Mouse (Mus musculus) left cerebral cortex, adult 18-20 months (tissue): Measurements from ENCODE around the gene Fadd. TPM values are rescaled to one million over a fixed set of nuclear protein-coding genes. Genes with fewer than 3 reads are reported as not detected.
A peak's percentile ranks its signal among the peaks of the same experiment; 100 is the strongest.

Experiments
- DNase-seq, 2 experiments: peaks; one replicate each; pipeline ENCODE4 v3.0.0; 2021 to 2022; ENCODE audit warnings: low spot score in 2 of 2, mixed read lengths in 1 of 2
- long read RNA-seq, 2 experiments: library from polyadenylated mRNA; stranded (forward); transcript quantifications; one replicate each; pipeline ENCODE4 v2.0.0; 2021
- total RNA-seq, 2 experiments: library from RNA; stranded (reverse); gene quantifications; 2 replicates each; pipeline ENCODE4 v1.2.3; 2021

The Fadd gene
- total RNA-seq = 1 to 10 TPM; 2.2 to 2.3 TPM
- long read RNA-seq, experiment 1, partial matches to known transcripts = 0 of 3 reads
- long read RNA-seq, experiment 1, other reads (novel, unspliced or antisense) = 1 of 3 reads
- long read RNA-seq, experiment 2, partial matches to known transcripts = 0 of 3 reads
- long read RNA-seq, experiment 2, other reads (novel, unspliced or antisense) = 0 of 3 reads

DNA sequence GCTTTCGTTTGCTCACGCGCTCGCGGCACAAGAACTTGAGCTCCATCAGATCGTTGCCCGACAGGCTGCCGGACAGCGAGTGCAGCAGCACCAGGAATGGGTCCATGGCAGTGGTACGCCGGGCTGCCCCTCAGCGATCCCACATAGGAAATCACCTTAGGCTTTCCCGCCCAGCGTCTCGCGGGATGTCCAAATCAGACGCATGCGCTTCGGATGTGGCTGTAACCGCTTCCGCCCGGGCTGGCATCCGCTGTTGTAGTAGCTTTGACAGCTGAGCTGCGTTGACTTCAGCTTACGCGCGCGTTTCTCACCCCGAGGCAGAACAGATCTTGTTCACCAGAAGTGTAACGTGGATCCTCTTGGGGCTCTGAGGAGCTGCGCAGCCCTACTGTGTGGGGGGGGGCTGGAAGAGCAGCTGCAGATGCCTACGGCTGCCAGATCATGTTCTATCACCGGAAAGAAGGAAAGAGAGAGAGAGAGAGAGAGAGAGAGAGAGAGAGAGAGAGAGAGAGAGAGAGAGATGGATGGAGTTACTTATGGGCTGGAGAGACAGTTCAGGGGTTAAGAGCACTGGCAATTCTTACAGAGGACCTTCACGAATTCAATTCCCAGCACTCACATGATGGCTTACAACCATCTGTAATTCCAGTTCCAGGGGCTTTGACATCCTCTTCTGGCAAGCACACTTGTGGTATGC, at the start of gene Fadd:
Fadd (minus strand) TSS at position 180 of the 697 bp plus-strand sequence.
- peak; percentile 92 to 94 for DNase-seq

GRCm38 (mm10) chr7:144630622-144631021, 48.4 kb upstream of the Fadd start:
- DNase-seq = no peak

GRCm38 (mm10) chr7:144628334-144628915, 46.2 kb upstream of the Fadd start:
- DNase-seq = no peak

DNA sequence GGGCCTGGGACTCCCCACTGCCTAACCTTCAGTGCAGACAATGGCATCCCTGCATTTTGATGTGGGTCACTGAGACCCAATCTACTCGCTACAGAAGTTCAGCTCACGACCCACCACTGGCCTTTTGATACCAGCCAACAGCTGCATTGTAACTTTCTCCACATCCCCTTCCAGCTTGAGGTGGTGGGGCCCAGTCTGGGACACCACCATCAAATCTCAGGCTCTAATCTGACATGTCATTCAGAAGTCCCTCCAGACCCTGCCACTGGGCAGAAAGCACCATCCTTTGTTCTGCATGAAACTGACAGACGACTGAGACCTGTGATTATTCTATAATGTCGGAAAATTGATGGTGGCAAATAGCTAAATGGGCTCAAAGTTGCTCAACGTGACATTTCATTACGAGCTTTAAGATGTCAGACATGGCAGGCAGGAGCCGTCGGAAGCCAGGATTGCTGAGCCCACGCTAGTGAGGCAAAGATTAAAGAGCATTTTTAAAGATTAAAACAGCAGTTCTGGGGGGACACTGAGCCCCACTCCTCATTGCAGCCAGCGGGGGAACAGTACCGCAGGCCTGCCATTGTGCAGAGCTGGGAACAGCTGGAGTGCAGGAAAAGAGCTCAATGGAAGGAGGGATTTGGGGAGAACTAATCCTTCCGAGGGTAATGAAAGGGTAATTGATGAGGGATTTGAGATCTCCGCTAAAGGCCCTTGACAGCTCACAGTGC, 45.5 kb upstream of the Fadd start:
- no peak for DNase-seq

- DNase-seq = no peak
Measured at GRCm38 (mm10) chr7:144626042-144626441, 43.8 kb upstream of the Fadd start.

GRCm38 (mm10) chr7:144620721-144621681, 38.7 kb upstream of the Fadd start:
- DNase-seq = peak; percentile 12 to 32

DNA sequence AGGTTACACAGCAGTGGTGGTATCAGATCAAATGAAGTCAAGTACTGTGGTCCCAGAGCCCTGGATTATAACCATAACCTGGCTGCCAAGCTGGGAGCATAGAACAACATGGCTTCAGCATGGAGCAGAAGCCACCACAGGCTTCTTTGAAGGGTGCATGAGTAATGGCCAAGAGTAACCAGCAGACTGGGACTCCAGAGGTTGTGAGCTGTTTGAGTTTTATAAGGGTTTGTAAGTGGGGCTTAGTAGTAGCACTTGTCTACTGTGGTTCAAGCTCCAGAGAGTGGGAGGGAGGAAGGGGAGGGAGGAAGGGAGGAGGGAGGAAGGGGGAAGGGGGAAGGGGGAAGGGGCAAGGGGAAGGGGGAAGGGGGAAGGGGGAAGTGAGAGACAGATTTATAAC, 38.1 kb upstream of the Fadd start:
- DNase-seq = no peak

GRCm38 (mm10) chr7:144615343-144615742, 33.1 kb upstream of the Fadd start:
- no peak for DNase-seq

GRCm38 (mm10) chr7:144612829-144613228, 30.6 kb upstream of the Fadd start:
- DNase-seq = no peak

DNA sequence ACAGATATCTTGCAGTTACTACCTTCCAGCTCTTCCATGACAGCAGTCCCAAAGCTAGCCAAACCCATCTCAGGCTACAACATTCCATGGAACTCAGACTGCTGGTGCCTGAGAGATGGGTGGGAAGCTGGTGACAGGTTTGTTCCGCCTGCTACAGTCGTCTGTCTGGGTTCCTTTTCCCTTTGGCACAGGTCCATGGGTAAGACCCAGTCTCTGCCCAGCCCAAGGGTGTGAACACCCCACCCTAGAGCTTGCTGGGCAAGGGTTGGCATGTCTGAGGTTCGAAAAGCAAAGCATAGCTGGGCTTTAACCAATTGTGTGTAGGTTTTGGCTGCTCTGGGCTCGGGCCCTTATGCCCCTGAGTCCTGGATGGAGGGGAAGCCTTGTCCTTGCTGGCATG, 30.1 kb upstream of the Fadd start:
- DNase-seq = no peak

GRCm38 (mm10) chr7:144611595-144611994, 29.3 kb upstream of the Fadd start:
- DNase-seq = no peak

- no peak for DNase-seq
Measured at GRCm38 (mm10) chr7:144609568-144609967, 27.3 kb upstream of the Fadd start.

DNA sequence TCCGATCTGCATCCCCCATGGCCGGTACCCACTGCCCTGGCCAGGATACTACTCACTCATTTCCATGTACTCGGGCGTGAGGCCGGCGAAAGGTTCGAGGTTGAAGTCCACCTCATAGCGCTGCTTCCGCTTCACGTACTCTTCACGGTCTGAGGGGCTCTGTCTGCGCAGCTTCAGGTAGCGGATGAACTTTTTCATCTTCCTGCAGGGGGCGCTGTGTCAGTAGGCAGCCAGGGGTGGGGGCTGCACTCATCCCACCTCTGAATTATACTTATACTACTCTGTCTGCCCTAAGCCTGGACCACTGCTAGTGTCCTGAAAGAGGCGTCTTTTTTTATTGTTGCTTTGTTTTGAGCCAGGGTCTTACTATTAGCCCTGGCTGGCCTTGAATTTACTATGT, 25.6 kb upstream of the Fadd start:
- DNase-seq = no peak

DNA sequence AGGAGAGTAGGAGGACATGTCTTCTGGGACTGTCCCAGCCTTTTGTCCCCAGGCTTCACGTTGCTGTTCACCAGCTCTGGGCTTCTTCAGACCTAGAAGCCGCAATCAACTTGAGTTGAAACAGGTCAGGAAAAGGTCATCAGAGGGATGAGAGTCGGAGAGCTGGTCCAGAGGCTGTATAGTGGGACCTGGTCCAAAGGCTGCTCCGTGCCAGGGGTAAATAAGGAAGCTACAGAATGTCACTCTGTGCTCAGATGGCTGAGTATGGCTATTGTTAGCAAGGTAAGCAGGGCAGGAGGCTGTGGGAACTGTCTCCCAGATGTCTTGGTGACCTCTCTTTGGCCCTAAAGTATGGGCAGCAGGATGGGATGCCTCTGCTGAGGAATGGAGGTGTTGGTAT, 22.5 kb upstream of the Fadd start:
- no peak for DNase-seq

DNA sequence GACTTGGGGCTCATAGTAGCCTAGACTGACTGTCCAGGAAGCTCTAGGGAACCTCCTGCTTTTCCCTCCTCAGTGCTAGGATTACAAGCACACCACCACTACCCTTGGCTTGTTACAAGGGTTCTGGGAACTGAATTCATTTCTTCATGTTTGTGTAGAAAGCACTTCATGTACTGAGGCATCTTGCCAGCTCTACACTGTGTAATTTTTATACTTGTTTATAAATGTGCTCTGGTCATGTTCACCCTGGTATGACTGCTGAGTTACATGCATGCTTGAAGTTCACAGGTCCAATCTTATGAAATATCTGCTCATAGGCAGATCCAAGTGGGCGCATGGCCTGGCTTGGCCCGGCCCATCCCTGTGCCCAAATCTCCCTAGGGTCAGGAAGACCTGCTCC, 22.0 kb upstream of the Fadd start:
- DNase-seq = no peak

- DNase-seq = no peak
Measured at GRCm38 (mm10) chr7:144600333-144600900, 18.2 kb upstream of the Fadd start.

GRCm38 (mm10) chr7:144589508-144589907, 7.2 kb upstream of the Fadd start:
- DNase-seq = no peak

- DNase-seq = peak; percentile 61 to 64
Measured at GRCm38 (mm10) chr7:144587291-144587690, 5.0 kb upstream of the Fadd start.

GRCm38 (mm10) chr7:144585648-144586047, 3.4 kb upstream of the Fadd start:
- peak; percentile 52 to 71 for DNase-seq

- peak; percentile 28 to 46 for DNase-seq
Measured at GRCm38 (mm10) chr7:144583619-144584018, 1.4 kb upstream of the Fadd start.
